Mouse (Mus musculus): ENCODE results near the gene Hs6st3.

The Hs6st3 gene

GRCm38 (mm10) chr14:119476582-119476981 is 338.4 kb downstream of the Hs6st3 start:
- no peaks in the 10 kb centered on the region for H3K9me3 ChIP-seq (ENCODE audit: low read length)
- no peak for TF ChIP-seq CTCF (conservative IDR thresholded peaks at IDR 0.05; ENCODE audit: low read length)
- TF ChIP-seq NANOG (IDR thresholded peaks at IDR 0.05; ENCODE audit: borderline replicate concordance, low read length), result no peak
- TF ChIP-seq POU5F1 (IDR thresholded peaks at IDR 0.05; ENCODE audit: borderline replicate concordance, low read length), result no peak
- H3K4me3 ChIP-seq (replicated peaks; ENCODE audit: low read length), result no peak overlapping the region
- H3K27me3 ChIP-seq (ENCODE audit: insufficient read depth, low read length), result no peaks in the 10 kb centered on the region
- no peaks in the 10 kb centered on the region for H3K36me3 ChIP-seq (ENCODE audit: insufficient read depth, low read length)
- H3K4me1 ChIP-seq (replicated peaks; ENCODE audit: low read depth, low read length), result no peaks in the 10 kb centered on the region

- TF ChIP-seq POU5F1 (IDR thresholded peaks at IDR 0.05; ENCODE audit: borderline replicate concordance, low read length) (no peak), CTCF (conservative IDR thresholded peaks at IDR 0.05; ENCODE audit: low read length) (no peak), NANOG (IDR thresholded peaks at IDR 0.05; ENCODE audit: borderline replicate concordance, low read length) (no peak)
- Histone ChIP-seq H3K36me3 (ENCODE audit: insufficient read depth, low read length) (no peaks in the 10 kb centered on the region), H3K27me3 (ENCODE audit: insufficient read depth, low read length) (no peaks in the 10 kb centered on the region), H3K4me3 (replicated peaks; ENCODE audit: low read length) (no peak overlapping the region), H3K9me3 (ENCODE audit: low read length) (no peaks in the 10 kb centered on the region), H3K4me1 (replicated peaks; ENCODE audit: low read depth, low read length) (no peaks in the 10 kb centered on the region)
Observed at GRCm38 (mm10) chr14:119477836-119478235, 339.7 kb downstream of the Hs6st3 start.

GRCm38 (mm10) chr14:119488978-119489703 is 351.0 kb downstream of the Hs6st3 start:
- TF ChIP-seq NANOG (IDR thresholded peaks at IDR 0.05; ENCODE audit: borderline replicate concordance, low read length) (no peak), POU5F1 (IDR thresholded peaks at IDR 0.05; ENCODE audit: borderline replicate concordance, low read length) (no peak), CTCF (conservative IDR thresholded peaks at IDR 0.05; ENCODE audit: low read length) (no peak)
- Histone ChIP-seq H3K36me3 (ENCODE audit: insufficient read depth, low read length) (no peaks in the 10 kb centered on the region), H3K9me3 (ENCODE audit: low read length) (no peaks in the 10 kb centered on the region), H3K4me3 (replicated peaks; ENCODE audit: low read length) (no peak overlapping the region), H3K27me3 (ENCODE audit: insufficient read depth, low read length) (no peaks in the 10 kb centered on the region), H3K4me1 (replicated peaks; ENCODE audit: low read depth, low read length) (no peaks in the 10 kb centered on the region)

GRCm38 (mm10) chr14:119520632-119521031 is 382.5 kb downstream of the Hs6st3 start:
- Histone ChIP-seq H3K9me3 (ENCODE audit: low read length) (no peaks in the 10 kb centered on the region), H3K4me3 (replicated peaks; ENCODE audit: low read length) (no peak overlapping the region), H3K27me3 (ENCODE audit: insufficient read depth, low read length) (no peaks in the 10 kb centered on the region), H3K4me1 (replicated peaks; ENCODE audit: low read depth, low read length) (no peaks in the 10 kb centered on the region), H3K36me3 (ENCODE audit: insufficient read depth, low read length) (no peaks in the 10 kb centered on the region)
- no peak for TF ChIP-seq POU5F1 (IDR thresholded peaks at IDR 0.05; ENCODE audit: borderline replicate concordance, low read length)

GRCm38 (mm10) chr14:119521056-119521455 is 382.9 kb downstream of the Hs6st3 start:
- Histone ChIP-seq H3K36me3 (ENCODE audit: insufficient read depth, low read length) (no peaks in the 10 kb centered on the region), H3K27me3 (ENCODE audit: insufficient read depth, low read length) (no peaks in the 10 kb centered on the region), H3K4me1 (replicated peaks; ENCODE audit: low read depth, low read length) (no peaks in the 10 kb centered on the region), H3K9me3 (ENCODE audit: low read length) (no peaks in the 10 kb centered on the region), H3K4me3 (replicated peaks; ENCODE audit: low read length) (no peak overlapping the region)
- no peak for TF ChIP-seq CTCF (conservative IDR thresholded peaks at IDR 0.05; ENCODE audit: low read length)
- no peak for TF ChIP-seq NANOG (IDR thresholded peaks at IDR 0.05; ENCODE audit: borderline replicate concordance, low read length)
- TF ChIP-seq POU5F1 (IDR thresholded peaks at IDR 0.05; ENCODE audit: borderline replicate concordance, low read length), result no peak

GRCm38 (mm10) chr14:119532889-119533546 is 394.9 kb downstream of the Hs6st3 start:
- Histone ChIP-seq H3K4me3 (replicated peaks; ENCODE audit: low read length) (no peak overlapping the region), H3K9me3 (ENCODE audit: low read length) (no peaks in the 10 kb centered on the region), H3K4me1 (replicated peaks; ENCODE audit: low read depth, low read length) (no peaks in the 10 kb centered on the region), H3K36me3 (ENCODE audit: insufficient read depth, low read length) (no peaks in the 10 kb centered on the region), H3K27me3 (ENCODE audit: insufficient read depth, low read length) (no peaks in the 10 kb centered on the region)
- no peak for TF ChIP-seq CTCF (conservative IDR thresholded peaks at IDR 0.05; ENCODE audit: low read length)
- no peak for TF ChIP-seq POU5F1 (IDR thresholded peaks at IDR 0.05; ENCODE audit: borderline replicate concordance, low read length)
- TF ChIP-seq NANOG (IDR thresholded peaks at IDR 0.05; ENCODE audit: borderline replicate concordance, low read length), result no peak

- H3K27me3 ChIP-seq (ENCODE audit: insufficient read depth, low read length), result no peaks in the 10 kb centered on the region
- H3K36me3 ChIP-seq (ENCODE audit: insufficient read depth, low read length), result no peaks in the 10 kb centered on the region
- TF ChIP-seq POU5F1 (IDR thresholded peaks at IDR 0.05; ENCODE audit: borderline replicate concordance, low read length) (no peak), CTCF (conservative IDR thresholded peaks at IDR 0.05; ENCODE audit: low read length) (no peak), NANOG (IDR thresholded peaks at IDR 0.05; ENCODE audit: borderline replicate concordance, low read length) (no peak)
- H3K4me3 ChIP-seq (replicated peaks; ENCODE audit: low read length), result no peak overlapping the region
- H3K9me3 ChIP-seq (ENCODE audit: low read length), result no peaks in the 10 kb centered on the region
- H3K4me1 ChIP-seq (replicated peaks; ENCODE audit: low read depth, low read length), result no peaks in the 10 kb centered on the region
Observed at GRCm38 (mm10) chr14:119540505-119540904, 402.4 kb downstream of the Hs6st3 start.

GRCm38 (mm10) chr14:119544596-119544995 is 406.5 kb downstream of the Hs6st3 start:
- no peaks in the 10 kb centered on the region for H3K4me1 ChIP-seq (replicated peaks; ENCODE audit: low read depth, low read length)
- no peak for TF ChIP-seq NANOG (IDR thresholded peaks at IDR 0.05; ENCODE audit: borderline replicate concordance, low read length)
- no peak for TF ChIP-seq CTCF (conservative IDR thresholded peaks at IDR 0.05; ENCODE audit: low read length)
- TF ChIP-seq POU5F1 (IDR thresholded peaks at IDR 0.05; ENCODE audit: borderline replicate concordance, low read length), result no peak
- H3K9me3 ChIP-seq (ENCODE audit: low read length), result peaks cover 16% of the 10 kb centered on the region
- no peak overlapping the region for H3K4me3 ChIP-seq (replicated peaks; ENCODE audit: low read length)
- no peaks in the 10 kb centered on the region for H3K36me3 ChIP-seq (ENCODE audit: insufficient read depth, low read length)
- H3K27me3 ChIP-seq (ENCODE audit: insufficient read depth, low read length), result no peaks in the 10 kb centered on the region
